Mouse (Mus musculus): Measurements from ENCODE around the gene Gm32742.

- no peak for TF ChIP-seq CTCF (conservative IDR thresholded peaks at IDR 0.05; ENCODE audit: insufficient read depth, insufficient read length, low read depth, low read length)
- TF ChIP-seq POLR2A (IDR thresholded peaks at IDR 0.05; ENCODE audit: low read depth, low read length): no peak
These were observed 50.5 kb downstream of the Gm32742 start for GRCm38 (mm10) chr9:51114767-51115166.

Data from kidney, adult 2 months (tissue).